Mouse (Mus musculus): Measurements from ENCODE around the gene Zdhhc14.

- TF ChIP-seq CTCF (IDR thresholded peaks at IDR 0.05; ENCODE audit: low read depth, low read length) (no peak), GATA1 (IDR thresholded peaks at IDR 0.05; ENCODE audit: borderline replicate concordance, low read length) (no peak)
These were observed 254.0 kb downstream of the Zdhhc14 start for GRCm38 (mm10) chr17:5746378-5746777.

Measured in G1E (cell line).